Mouse (Mus musculus) midbrain, embryonic 14.5 days (tissue): ENCODE data around the gene Asb7. TPM values are rescaled to one million over a fixed set of nuclear protein-coding genes. Genes with fewer than 3 reads are reported as not detected.

Experiments used
- ATAC-seq: fragments of 200-750 bp; cut with Nextera tagmentation; 2 replicates; pipeline ENCODE4 v1.8.0; 2017; ENCODE audit warnings: moderate number of reproducible peaks, moderate library complexity; ENCODE audit not compliant: low FRiP score, low TSS enrichment
- DNase-seq: peaks from one replicate; pipeline ENCODE4 v3.0.0-alpha.2; 2015
- H3K27ac ChIP-seq: fragments of 300-500 bp; sonication (generic); replicated peaks from 2 replicates; pipeline ENCODE4 v1.5.1; 2014; ENCODE audit warnings: mild to moderate bottlenecking, low read depth, low read length, moderate library complexity
- H3K27me3 ChIP-seq: fragments of 300-500 bp; sonication (generic); 2 replicates; pipeline ENCODE4 v1.6.1; 2014; ENCODE audit warnings: low read length, control low read depth, mixed read lengths; ENCODE audit not compliant: control insufficient read depth, insufficient read depth
- H3K36me3 ChIP-seq: fragments of 300-500 bp; sonication (generic); 2 replicates; pipeline ENCODE4 v1.6.1; 2014; ENCODE audit warnings: low read length, control low read depth; ENCODE audit not compliant: control insufficient read depth, insufficient read depth
- H3K4me1 ChIP-seq: fragments of 300-500 bp; sonication (generic); 2 replicates; pipeline ENCODE4 v1.6.1; 2014; ENCODE audit warnings: mild to moderate bottlenecking, antibody characterized with exemption, low read length, control low read depth; ENCODE audit not compliant: control insufficient read depth, insufficient read depth
- H3K4me2 ChIP-seq: fragments of 300-500 bp; sonication (generic); 2 replicates; pipeline ENCODE4 v1.6.1; 2014; ENCODE audit warnings: mild to moderate bottlenecking, low read length, moderate library complexity
- H3K4me3 ChIP-seq: fragments of 300-500 bp; sonication (generic); replicated peaks from 2 replicates; pipeline ENCODE4 v1.5.1; 2014; ENCODE audit warnings: low read depth, low read length
- H3K9ac ChIP-seq: fragments of 300-500 bp; sonication (generic); replicated peaks from 2 replicates; pipeline ENCODE4 v1.6.1; 2014; ENCODE audit warnings: mild to moderate bottlenecking, low read length, moderate library complexity
- H3K9me3 ChIP-seq: fragments of 300-500 bp; sonication (generic); 2 replicates; pipeline ENCODE4 v1.6.1; 2016; ENCODE audit warnings: low read length, control low read depth, mixed read lengths; ENCODE audit not compliant: control insufficient read depth
- WGBS: fragments of 180-500 bp; shearing (Covaris S2); extraction: QIAGEN DNeasy Blood & Tissue Kit; methylation state at CpG from one replicate; pipeline ENCODE4 v1.1.7; 2014; 5-methylcytosine and 5-hydroxymethylcytosine counted together
- polyA plus RNA-seq: library from polyadenylated mRNA; unstranded; fragments of >200 nt; fragmentation: Nextera tagmentation; extraction: Ambion mirVana; gene quantifications from 2 replicates; pipeline ENCODE4 v1.2.1, GENCODE M21; 2014

The Asb7 gene
- 19.0 and 19.8 TPM in 2 replicates for polyA plus RNA-seq

DNA sequence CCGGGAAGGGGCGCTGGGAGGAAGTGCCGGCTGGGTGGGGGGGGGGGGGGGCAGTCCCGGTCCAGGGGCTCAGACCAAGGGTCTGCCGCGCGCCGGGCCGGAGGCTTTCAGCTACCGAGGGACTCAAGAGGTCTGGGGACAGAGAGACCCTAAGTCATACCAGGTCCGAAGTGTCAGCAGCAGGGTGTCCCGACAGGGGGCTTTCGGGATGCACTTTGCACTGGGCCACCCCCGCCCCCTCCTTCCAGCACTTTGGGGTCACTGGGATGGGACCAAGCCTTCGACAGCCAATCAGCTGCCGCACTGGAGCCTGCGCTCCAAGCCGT, at the start of gene Asb7:
TSS of gene Asb7 (minus strand) at position 303 of the 326 bp plus-strand sequence.
- no peaks in the 10 kb centered on the region for H3K27me3 ChIP-seq
- peak within 1 kb of the TSS; percentile 78 for H3K9ac ChIP-seq
- H3K27ac ChIP-seq = peak within 1 kb of the TSS; percentile 95
- H3K4me2 ChIP-seq = peak within 1 kb of the TSS; percentile 93
- peak within 1 kb of the TSS; percentile 61 for H3K4me3 ChIP-seq
- no peak for DNase-seq
- no peaks in the 10 kb centered on the region for H3K9me3 ChIP-seq
- H3K4me1 ChIP-seq = peaks cover 12% of the 10 kb centered on the region
- H3K36me3 ChIP-seq = peaks cover 9% of the 10 kb centered on the region; the same call in 1 of the 2 replicates
- no peak for ATAC-seq
- under 1% methylated on average over 17 of the region's 18 CpGs for WGBS

DNA sequence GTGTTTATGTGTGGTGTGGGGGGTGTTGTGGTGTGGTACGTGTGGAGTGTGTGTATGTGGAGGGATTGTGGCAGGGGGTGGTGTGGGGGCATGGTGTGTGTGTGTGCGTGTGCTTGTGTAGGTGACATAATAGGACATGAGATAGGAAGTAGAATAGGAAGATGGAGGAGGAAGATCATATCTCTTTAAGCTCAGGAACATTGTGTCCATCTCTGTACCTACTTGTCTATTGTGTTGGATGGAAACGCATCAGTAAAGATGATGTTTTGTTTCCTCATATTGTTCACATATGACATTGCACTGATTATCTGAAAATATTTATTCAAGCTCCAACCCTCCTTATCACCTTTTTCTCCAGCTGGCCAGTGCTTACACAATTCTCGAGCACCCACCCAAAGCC, 48.0 kb upstream of the Asb7 start:
- WGBS = 97% methylated on average over 4 of the region's 4 CpGs
- Histone ChIP-seq H3K4me3 (no peak overlapping the region), H3K4me1 (no peaks in the 10 kb centered on the region), H3K27me3 (no peaks in the 10 kb centered on the region), H3K27ac (no peak overlapping the region), H3K4me2 (no peak overlapping the region), H3K9me3 (no peaks in the 10 kb centered on the region), H3K36me3 (no peaks in the 10 kb centered on the region), H3K9ac (no peak overlapping the region)
- no peak for ATAC-seq
- no peak for DNase-seq

DNA sequence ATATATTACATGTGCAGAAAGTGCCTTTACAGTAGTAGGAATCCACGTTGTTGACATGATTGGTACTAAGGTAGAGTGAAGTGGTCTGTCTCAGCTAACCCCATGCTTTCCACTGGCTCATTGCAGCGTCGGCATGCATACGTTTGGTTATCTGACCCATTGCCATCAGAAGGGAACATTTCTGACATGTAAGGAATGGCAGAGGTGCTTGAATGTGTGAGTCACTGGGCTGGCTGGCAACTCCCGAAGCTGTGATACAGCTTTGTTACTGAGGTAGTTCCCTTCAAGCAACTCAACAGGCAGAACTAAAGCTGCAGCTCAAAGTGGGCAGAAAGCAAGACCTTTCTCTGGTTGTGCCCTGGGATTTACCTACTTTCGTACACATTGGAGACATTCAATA, 45.6 kb upstream of the Asb7 start:
- no peaks in the 10 kb centered on the region for H3K9me3 ChIP-seq
- no peak overlapping the region for H3K27ac ChIP-seq
- H3K9ac ChIP-seq = no peak overlapping the region
- 97% methylated on average over 6 of the region's 6 CpGs for WGBS
- H3K4me3 ChIP-seq = no peak overlapping the region
- H3K27me3 ChIP-seq = no peaks in the 10 kb centered on the region
- no peaks in the 10 kb centered on the region for H3K4me1 ChIP-seq
- no peak for DNase-seq
- ATAC-seq = no peak
- no peak overlapping the region for H3K4me2 ChIP-seq
- H3K36me3 ChIP-seq = no peaks in the 10 kb centered on the region

DNA sequence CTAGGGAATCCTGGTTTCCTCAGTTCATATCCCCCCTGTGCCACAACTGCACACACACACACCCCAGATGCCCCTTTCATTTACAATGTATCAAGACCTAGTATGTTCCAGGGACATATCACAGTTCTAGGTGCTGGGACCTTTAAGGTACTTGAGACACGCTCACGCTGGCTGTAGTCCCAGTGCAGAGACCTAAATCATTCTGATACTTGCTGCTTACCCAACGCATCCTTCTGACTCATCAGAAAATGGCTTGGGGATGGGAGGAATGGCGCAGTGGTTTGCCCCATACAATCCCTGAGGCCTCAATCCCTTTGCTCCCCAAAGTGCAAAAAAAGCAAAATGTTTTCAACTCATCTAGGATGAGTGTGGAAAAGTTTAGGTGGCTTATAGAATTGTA, 45.1 kb upstream of the Asb7 start:
- 94% methylated on average over 4 of the region's 4 CpGs for WGBS
- Histone ChIP-seq H3K36me3 (no peaks in the 10 kb centered on the region), H3K4me3 (no peak overlapping the region)

DNA sequence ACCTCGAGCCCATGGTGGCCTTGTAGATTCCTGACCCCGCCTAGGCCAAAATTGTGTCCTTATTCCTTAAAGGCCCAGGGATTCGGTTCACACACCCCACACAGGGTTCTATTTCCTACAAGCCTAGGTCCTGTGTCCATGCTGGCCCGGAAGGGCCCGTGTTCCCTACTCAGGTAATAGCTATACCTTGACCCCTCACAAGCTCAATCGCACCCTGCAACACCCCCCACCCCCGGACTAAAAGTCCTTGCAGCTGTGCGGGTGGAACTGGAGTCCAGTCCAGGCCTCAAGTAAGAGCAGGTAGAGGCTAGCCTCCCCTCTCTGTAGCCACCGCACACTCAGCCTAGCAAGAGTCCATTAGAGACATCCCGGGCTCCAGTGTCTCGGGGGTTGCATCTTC, 44.5 kb upstream of the Asb7 start:
- Histone ChIP-seq H3K4me1 (no peaks in the 10 kb centered on the region), H3K27me3 (no peaks in the 10 kb centered on the region), H3K27ac (no peak overlapping the region), H3K9ac (no peak overlapping the region), H3K4me3 (no peak overlapping the region), H3K36me3 (no peaks in the 10 kb centered on the region), H3K9me3 (no peaks in the 10 kb centered on the region), H3K4me2 (no peak overlapping the region)
- 92% methylated on average over 11 of the region's 11 CpGs for WGBS
- no peak for ATAC-seq
- no peak for DNase-seq

More for the DNA sequence above, 45.1 kb upstream of the Asb7 start:
- Histone ChIP-seq H3K9me3 (no peaks in the 10 kb centered on the region), H3K9ac (no peak overlapping the region), H3K27ac (no peak overlapping the region), H3K4me1 (no peaks in the 10 kb centered on the region), H3K4me2 (no peak overlapping the region), H3K27me3 (no peaks in the 10 kb centered on the region)
- DNase-seq = no peak
- ATAC-seq = no peak

DNA sequence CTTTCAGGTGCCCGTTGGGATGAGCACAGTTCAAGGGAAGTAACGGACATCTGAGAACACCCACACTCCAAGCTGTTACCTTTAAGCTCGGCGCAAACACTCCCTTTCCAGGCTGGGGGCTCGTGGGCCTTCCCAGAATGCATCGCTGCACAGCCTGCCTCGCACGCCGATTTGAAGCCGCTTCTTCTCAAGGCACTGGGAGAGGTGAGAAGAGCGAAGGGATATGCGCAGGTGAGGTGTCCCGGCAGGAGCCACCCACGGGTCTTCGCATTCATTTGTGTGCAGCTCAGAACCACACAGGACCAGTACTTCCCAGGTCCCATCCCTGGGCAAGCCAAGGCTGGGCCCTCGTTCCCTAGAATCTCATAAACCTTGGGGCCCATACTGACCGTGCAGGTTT, 44.0 kb upstream of the Asb7 start:
- H3K9ac ChIP-seq = no peak overlapping the region
- no peak overlapping the region for H3K27ac ChIP-seq
- DNase-seq (no peak), ATAC-seq (no peak)
- H3K27me3 ChIP-seq = no peaks in the 10 kb centered on the region
- H3K4me3 ChIP-seq = no peak overlapping the region
- H3K4me1 ChIP-seq = no peaks in the 10 kb centered on the region
- 94% methylated on average over 17 of the region's 17 CpGs for WGBS
- no peaks in the 10 kb centered on the region for H3K36me3 ChIP-seq
- H3K9me3 ChIP-seq = no peaks in the 10 kb centered on the region
- no peak overlapping the region for H3K4me2 ChIP-seq

DNA sequence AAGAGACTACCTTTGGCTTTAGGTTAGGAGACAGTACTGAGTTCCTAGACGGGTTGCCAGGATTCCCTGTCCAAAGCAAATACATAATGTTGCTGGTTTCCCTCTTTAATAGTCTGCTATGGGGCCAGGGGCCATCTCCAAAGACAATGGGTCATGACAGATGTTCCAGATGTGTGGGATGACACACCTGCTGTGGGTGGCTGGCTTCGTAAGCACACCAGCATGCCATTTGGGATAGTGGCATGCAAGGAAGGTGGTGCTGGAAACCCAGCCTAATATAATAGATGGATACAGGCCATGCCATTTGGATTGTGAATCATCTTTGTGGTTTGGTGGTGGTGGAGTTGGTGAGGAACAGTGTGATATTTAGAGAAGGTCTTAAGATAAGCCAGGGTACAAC, 39.8 kb upstream of the Asb7 start:
- 84% methylated on average over 2 of the region's 2 CpGs for WGBS

DNA sequence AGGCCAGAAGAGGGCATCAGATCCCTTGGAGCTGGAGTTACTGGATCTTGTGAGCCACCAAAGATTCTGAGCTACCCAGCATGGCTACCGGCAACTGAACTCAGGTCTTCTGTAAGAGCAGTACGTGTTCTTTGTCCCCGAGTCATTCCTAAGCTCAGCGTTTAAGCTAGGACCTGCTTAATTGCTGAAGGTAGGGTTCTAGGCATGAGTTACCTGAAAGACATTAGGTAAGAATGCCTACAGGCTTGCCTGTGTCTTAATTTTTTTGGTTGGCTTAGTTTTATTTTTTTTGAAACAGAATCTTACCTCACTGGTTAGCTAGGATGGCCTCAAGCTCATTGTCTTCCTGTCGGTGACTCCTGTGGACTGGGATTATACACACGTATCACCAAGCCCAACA, 38.7 kb upstream of the Asb7 start:
- Histone ChIP-seq H3K4me2 (no peak overlapping the region), H3K27ac (no peak overlapping the region), H3K36me3 (no peaks in the 10 kb centered on the region), H3K4me1 (no peaks in the 10 kb centered on the region), H3K4me3 (no peak overlapping the region), H3K27me3 (no peaks in the 10 kb centered on the region), H3K9me3 (no peaks in the 10 kb centered on the region), H3K9ac (no peak overlapping the region)
- DNase-seq = no peak
- WGBS = 91% methylated on average over 6 of the region's 6 CpGs
- no peak for ATAC-seq

More for the DNA sequence above, 39.8 kb upstream of the Asb7 start:
- ATAC-seq (no peak), DNase-seq (no peak)
- Histone ChIP-seq H3K27me3 (no peaks in the 10 kb centered on the region), H3K9ac (no peak overlapping the region), H3K4me2 (no peak overlapping the region), H3K27ac (no peak overlapping the region), H3K4me1 (no peaks in the 10 kb centered on the region), H3K36me3 (no peaks in the 10 kb centered on the region), H3K4me3 (no peak overlapping the region), H3K9me3 (no peaks in the 10 kb centered on the region)

DNA sequence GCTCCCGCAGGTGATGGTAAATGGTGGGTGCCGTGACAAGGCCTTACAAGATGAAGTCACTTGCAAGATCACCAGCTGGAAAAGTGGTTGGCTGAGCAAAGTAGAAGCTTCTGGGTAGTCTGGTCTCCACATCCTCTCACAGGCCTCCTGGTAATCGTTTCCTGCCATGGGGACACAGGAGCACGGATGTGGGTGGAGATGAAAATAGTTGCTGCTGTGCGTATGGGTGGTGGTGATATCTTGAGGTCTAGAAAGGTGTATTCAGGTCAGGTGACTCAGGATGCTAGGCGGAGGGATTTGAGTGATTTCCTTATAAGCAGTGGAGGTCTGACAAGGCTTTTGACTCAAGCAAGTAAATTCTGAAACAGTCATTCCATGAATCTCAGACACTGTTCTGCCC, 35.6 kb upstream of the Asb7 start:
- Histone ChIP-seq H3K4me2 (no peak overlapping the region), H3K27ac (no peak overlapping the region), H3K4me1 (no peaks in the 10 kb centered on the region), H3K36me3 (peaks cover 10% of the 10 kb centered on the region; the same call in 1 of the 2 replicates), H3K4me3 (no peak overlapping the region), H3K9ac (no peak overlapping the region), H3K27me3 (no peaks in the 10 kb centered on the region), H3K9me3 (no peaks in the 10 kb centered on the region)
- no peak for DNase-seq
- WGBS = 95% methylated on average over 6 of the region's 6 CpGs
- ATAC-seq = no peak
